Mouse (Mus musculus) cerebellum, adult 11-12 months (tissue): ENCODE measurements at regions not wholly inside any gene's neighbourhood (a gene's known extent, or its start where the extent isn't known, plus 50 kb on each side); places are given as distances from the start of the nearest gene placed in this dataset.

Source experiments
- DNase-seq: peaks from one replicate; pipeline ENCODE4 v3.0.0; 2022

GRCm38 (mm10) chr13:28750949-28751692, 202.4 kb downstream of the Sox4 start:
- no peak for DNase-seq

DNA sequence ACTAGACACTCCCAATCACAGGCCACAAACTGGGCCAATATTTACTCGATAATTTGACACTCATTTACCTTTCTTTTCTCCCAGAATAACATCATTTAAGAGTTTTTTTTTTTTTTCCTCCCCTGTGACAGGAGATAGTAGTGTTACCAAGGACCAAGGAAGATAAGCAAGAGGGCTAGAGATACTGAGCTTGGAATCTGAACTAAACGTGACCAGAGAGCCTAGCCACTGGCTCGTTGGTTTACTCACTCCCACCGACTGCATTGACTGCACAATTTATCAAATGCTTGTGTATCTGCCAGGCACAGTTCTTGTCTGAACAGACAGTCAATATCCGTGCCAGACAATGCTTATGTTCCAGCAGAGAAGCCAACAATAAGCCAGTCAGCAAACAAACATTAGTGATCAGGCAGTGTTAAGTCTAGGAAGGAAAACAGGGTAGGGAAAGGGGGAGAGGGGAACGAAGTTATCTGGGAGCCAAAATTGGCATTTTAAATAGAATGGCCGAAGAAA, 213.3 kb downstream of the Sox4 start:
- no peak for DNase-seq

DNA sequence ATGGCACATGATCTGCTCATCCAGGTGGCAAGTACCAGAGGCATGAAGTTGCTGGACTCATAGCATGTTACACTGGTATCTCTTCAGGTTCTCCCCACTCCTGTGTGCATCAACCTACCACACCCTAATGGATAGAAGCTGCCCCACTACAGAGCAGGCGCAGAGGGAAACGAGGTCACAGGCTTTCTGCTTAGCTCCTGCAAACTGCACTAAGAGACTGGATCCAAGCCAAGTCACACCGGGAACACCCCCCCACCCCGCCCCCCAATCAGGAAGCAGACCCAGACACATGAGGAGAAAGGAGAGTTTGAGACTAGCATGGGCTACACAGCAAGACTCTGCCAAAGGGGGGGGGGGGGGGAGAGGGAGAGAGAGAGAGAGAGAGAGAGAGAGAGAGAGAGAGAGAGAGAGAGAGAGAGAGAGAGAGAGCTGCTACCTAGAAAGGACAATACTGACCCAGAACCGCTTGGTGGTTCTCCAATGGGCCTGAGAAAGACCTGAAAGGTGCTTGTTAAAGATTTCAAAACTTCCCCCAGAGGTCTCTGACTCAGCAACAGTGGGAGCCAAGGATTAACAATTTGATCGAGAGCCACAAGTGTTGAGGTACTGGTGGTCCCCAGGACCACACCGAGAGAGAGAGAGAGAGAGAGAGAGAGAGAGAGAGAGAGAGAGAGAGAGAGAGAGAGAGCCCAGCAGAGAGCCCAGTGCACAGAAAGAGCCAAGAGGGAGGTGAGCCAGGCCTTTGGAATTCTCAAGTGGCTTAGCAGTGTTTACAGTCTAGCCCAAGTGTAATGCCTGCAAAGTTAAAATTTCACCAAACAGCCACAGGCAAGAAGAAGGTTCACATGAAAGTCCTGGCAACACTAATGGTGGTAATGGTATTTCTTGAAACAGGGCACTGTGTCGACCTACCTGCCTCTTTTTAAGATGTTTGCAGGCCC, 215.1 kb downstream of the Sox4 start:
- no peak for DNase-seq

DNA sequence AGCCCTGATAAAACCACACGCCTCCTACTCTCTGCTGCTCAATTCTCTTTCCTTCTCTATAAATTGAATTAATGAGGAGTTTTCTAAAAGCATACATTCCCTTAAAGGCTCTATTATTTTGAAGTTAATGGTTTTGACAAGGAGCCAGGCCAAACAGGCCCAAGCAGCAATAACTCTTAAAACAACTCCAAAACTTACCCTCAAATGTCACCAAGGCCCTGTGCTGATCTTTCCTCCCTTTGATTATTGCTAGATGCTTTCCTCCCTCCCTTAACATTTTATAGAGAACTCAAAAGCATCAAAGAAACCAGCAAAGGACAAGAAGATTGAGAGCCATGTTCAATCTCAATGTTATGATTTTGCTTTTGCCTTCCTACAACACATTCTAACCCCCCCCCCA, 221.0 kb downstream of the Sox4 start:
- no peak for DNase-seq

DNA sequence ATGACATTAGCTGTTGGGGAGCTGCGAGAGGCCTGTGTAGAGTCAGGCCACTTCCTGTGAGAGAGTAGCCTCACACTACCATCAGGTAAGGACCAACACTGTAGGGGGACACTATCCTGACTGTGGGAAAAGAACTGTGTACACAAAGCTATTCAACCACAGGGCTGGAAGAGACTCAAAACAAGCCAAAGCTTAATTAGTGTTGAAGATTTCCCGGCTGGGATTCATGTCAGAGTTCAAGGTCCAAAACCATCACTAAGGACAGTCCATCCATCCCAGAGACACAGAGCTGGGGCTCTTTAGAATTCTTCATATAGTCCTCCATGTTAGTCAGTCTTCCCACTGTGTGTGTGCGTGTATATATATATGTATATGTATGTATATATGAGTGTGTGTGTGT, 221.5 kb downstream of the Sox4 start:
- no peak for DNase-seq

DNA sequence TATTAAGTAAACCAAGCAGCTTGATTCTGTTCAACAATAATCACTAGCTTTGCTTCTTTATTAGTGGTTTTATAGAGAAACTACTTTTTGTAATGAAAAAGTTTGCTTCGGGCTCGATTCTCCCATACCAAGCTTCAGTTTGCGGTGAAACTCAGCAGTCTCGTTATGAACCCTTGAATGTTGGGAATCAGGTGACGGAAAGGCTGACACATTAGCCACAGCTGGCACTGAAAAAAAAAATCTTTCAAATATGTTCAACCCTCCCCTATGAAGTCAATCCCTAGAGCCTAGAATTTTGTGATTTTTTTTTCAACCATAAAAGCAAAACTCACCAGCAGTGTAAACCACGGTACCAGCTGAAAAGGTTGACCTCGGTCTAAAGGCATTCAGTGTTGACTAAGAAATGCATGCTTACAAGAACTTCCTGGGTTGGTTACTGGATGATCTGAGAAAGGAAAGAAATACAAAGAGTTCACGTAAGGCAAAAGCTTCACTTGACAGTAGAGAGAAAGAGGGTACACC, 223.4 kb downstream of the Sox4 start:
- no peak for DNase-seq

DNA sequence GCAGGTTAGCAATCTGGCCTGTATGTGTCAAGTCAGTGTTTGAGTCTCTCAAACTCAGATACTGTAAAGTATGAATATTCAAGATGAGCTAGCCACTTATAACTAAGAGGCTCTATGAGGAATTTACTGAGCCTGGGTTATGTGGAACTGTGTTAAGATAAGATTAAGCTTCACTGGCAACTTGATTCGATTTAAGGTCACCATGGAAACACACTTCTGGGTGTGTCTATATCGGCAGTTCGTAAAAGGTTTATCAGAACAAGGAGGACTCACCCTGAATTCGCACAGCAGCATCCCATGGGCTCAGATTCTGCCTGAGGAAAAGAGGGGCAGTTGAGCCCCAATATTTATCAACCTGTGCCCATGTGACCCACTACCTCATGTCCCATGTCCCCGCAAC, 224.7 kb downstream of the Sox4 start:
- no peak for DNase-seq

DNA sequence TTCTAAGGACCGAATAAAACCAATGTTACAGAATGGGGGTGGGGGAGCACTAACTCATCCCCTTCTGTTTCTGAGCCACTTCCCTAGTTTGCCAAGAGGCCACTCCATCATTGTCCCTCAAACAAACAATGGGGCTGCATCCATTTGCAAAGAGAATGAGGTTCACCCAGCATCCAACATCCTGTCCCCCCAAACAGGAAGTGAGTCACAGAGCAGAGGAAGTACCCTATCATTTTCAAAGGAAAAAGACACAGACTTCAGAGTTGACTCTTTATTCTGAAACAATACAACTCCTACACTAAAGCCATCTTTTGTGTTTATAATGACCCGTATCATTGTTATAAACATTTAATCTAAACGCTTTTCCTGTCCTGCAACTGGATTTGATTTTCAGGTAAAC, 229.2 kb downstream of the Sox4 start:
- DNase-seq = no peak

DNA sequence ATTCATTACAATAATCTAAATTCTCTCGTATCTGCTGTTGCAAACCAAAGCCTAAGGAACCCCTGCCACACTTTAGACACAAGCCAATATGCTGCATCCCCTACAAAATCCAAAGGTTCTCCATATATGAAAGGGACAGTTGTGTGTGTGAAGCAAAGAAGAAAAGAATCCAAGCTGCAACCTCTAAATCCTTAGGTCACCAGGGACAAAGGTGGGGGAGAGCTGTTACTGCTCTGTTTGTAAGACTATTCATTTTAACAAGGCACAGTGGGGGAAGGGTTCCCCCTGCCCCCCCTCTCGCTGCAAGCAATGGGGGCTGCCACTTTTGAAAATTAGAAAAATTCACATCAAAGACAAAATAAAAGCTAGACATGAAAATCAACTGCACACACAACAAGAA, 231.4 kb downstream of the Sox4 start:
- no peak for DNase-seq

DNA sequence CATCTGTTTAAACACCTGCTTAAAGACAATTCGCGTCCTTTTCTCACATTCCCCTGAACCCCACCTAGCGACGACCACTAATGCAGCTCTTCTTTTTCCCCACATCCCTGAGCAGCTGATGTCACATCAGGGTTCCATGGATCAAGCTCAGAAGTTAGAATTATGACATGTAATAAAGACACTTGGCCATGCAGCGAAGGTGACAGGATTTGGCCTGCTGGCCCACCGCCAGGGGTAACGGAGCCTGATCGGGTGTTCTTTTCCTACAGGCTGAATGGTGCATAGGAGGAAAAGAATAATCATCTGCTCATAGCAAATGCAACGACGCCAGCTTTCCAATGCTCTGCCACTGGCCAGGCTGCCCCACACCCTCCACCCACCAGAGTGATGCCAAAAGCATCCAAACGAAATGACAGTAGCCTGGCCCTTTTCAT, 231.9 kb downstream of the Sox4 start:
- DNase-seq = no peak

DNA sequence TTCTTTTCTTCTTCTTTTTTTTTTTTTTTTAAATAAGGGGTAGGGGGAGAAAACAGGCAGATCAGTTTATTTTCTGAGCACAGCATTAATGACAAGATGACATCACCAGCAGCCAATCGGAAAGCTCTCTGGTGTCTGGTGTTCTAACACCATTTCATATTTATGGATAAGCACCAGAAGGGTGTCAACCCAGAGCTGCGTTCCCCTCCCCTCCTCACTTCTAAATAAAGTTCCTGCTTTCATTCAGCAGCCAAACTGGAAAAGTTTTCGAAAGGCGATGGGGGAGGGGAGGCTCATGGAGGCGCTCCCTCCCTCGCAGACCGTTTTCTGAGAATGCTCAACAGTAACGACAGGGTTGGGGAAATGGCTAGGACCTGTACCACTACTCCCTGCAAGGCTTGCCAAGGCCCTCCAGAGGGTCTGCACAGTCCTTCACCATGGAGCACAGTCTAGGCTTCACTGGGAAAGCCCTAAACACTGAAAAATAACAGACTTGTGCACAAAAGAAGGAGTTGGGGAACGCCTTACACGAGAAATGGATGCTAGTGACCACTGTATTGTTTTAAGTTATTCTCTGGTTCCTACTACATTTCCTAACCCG, 232.8 kb downstream of the Sox4 start:
- DNase-seq = no peak

- no peak for DNase-seq
These were observed 233.3 kb downstream of the Sox4 start for GRCm38 (mm10) chr13:28720169-28720568.

DNA sequence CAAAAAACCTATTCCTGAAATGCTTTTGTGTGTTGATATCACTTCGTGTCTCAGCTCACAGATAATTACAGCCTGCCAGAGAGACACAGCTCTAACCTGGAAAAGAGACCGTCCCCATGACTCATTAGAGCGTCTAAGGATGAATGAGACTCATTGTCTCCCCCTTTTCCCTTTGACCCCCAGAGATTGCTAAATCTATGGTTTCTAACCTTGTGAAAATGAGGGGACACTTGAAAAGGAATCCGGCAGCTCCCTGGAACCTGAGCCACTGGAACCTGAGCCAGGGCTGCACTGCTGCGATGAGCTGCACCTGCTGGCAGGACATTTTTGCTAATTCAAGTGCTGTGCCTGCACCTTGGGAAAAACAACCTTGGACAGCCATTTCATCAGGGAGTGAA, 234.6 kb downstream of the Sox4 start:
- no peak for DNase-seq

DNA sequence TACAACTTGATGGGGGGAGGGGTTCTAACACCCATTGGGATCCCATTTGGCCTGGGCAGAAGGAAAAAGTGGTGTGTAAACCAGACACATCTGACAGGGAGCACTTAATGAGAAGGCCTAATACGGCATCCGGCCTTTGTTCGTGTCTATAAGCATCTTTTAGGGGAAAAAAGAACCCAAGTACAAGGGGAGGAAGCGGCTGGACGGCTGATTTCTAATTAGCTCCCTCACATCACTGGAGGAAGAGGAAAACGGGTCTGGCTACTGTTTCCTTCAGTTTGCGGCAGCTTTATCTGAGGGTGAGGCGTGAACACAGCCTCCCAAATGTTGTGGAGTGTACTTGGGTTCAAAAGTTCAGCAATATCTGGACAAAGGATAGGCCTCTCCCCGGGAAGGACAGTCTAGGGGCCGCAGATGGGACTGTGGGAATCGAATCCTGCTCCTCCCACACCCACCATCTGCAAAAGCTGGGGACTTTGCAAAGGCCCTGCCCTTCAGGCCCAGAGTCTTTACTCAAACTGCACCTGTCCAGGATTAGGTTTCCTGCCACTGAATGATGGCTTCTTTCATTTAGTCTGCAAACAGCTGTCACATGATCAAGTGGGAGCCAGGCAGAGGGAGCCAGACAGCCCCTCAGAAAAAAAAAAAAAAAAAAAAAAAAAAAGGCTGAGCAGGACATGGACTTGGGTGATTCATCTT, 235.2 kb downstream of the Sox4 start:
- no peak for DNase-seq

DNA sequence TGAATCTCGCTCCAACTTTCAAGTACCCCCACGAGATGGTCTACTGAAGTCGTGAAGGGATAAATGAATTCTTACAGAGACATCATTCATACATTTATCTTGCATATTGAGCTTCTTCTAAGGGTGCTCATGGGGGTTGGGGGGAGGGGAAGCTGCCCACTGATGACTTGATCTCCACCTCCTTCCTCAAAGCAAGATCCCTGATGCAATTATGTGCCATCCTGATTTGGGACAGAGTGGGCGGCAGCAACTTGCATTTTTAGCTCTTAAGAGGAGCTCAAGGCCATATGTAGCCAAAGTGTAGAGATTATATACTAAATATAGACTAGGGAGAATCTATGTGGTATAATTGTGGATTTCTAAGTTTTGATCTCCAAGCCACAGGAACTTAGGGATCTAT, 236.1 kb downstream of the Sox4 start:
- no peak for DNase-seq

DNA sequence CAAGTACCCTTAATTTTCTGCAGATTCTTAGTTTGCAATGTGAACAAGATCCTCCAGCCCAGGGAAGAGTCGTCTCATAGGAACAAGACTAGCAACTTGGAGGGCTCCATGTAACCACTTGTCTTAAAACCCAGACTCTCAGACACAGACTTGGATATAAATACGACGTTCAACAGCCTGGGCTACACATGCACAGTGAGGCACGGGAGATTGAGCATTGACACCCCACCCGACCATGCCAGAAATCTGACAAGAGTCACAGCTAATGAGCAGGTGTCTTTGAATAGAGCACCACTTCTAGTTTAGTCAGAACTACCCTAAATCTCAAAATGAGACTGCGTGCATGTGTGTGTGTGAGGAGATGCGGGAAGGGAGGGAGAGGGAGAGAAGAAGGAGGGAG, 243.5 kb downstream of the Sox4 start:
- no peak for DNase-seq

GRCm38 (mm10) chr13:28701309-28701708, 252.2 kb downstream of the Sox4 start:
- no peak for DNase-seq

DNA sequence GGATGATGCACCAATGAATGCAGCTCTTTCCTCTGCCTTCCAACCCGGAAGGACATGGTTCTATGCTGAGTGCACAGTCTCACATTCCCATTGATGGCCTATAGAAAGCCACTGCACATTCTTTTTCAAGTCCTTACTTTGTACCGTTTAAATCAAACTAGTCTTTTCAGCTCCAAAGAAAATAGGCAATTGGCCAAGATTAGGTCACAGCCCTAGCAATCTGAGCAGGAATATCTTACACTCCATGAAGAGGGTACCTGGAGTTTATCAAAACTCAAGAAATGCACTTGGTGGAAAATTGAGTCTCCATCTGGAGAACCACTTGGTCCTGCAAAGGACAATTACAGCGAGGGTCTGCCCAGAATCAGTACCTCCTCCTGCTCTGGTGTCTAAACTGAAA, 253.4 kb downstream of the Sox4 start:
- DNase-seq = no peak

GRCm38 (mm10) chr13:28699490-28700032, 254.0 kb downstream of the Sox4 start:
- no peak for DNase-seq

DNA sequence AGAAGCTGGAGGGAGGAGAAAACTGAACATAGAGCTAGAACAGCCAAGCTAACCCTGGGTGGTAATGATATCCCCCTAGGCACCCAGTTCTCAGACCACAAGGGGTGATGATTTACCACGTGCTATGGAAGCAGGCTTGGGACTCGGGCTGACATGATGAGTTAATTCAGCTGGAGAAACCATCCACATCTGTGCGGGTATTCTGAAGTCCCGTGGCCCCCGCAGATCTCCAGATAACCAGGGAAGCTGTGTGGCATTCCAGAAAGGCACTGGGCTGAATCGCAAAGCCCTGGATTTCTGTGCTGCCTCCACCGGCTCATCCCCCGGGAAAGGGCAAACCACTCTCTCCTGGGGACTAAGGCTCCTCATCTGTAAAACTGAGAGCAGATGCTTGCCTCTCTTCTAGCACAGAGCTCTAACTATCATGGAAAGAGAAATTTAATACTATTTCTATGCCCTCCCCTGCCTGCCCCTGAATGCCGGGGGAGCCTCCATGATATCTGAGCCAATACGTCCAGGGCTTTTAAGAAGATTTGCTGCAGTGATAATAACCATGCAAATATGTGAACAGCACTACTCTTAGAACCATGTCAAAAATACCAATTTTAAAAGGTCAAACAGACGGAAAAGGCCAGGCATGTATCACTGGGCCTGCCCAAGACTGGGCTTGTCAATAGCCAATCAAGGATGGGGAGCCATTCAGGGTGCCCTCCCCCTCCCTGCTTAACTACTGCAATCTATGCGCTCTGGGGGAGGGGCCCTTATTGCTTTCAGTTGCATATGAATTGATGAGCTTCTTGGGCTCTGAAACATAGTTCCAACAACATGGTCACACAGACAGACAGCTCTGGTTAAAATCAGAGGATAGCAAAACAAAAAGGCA, 255.5 kb downstream of the Sox4 start:
- DNase-seq = no peak

GRCm38 (mm10) chr13:28693078-28693477, 260.4 kb downstream of the Sox4 start:
- DNase-seq = no peak
